Mouse (Mus musculus): ENCODE measurements around the gene Mmp28.

DNA sequence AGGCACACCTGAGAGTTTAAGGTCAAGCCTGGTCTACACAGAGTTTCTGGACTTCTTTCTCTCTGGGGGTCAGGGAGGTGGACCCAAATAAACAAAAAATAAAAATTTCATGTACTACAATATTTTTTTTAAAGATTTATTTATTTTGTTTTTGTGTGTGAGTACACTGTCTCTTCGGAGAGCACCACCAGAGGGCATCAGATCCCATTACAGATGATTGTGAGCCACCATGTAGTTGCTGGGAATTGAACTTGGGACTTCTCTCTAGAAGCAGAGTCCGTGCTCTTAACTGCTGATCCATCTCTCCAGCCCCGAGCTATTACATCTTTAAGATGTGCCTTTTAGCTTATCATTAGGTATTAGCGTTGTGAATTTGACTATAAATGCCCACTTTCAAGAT lies 28.6 kb upstream of the Mmp28 start:
- TF ChIP-seq EP300 (IDR thresholded peaks at IDR 0.05; ENCODE audit: insufficient read depth, low read depth, low read length), result no peak
- TF ChIP-seq CTCF (IDR thresholded peaks at IDR 0.05), result peak; percentile 50
- TF ChIP-seq POLR2A (IDR thresholded peaks at IDR 0.05; ENCODE audit: insufficient read depth, low read depth, low read length), result no peak
